Mouse (Mus musculus): ENCODE results near the gene Gal3st4.
A peak's percentile ranks its signal among the peaks of the same experiment; 100 is the strongest.
"Not testable (repeated sequence)": the region's sequence is repeated elsewhere in the genome, so short reads cannot be mapped to it uniquely, and the experiment has no call there.

Gal3st4 gene

DNA sequence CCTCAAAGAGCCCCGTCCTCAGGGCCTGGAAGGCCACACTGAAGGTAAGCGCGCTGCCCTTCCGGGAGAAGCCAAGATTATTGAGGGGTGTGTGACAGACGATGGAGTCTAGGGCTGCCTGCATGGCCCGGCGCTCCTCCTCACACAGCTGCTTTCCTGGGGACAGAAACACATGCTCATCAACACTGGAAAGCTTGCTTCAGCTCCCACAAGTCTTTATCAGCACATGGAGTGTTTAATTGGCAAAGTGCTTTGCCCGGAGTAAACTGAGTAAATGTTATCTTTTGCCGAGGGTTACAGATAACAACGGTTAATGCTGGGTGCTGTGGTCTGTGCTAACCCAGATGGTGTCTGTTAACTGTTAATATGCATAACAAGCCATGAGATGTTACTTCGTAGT lies 11.8 kb downstream of the Gal3st4 start:
- no peak for DNase-seq

- no peak for DNase-seq
These were observed 12.6 kb downstream of the Gal3st4 start for GRCm38 (mm10) chr5:138260051-138260450.

DNA sequence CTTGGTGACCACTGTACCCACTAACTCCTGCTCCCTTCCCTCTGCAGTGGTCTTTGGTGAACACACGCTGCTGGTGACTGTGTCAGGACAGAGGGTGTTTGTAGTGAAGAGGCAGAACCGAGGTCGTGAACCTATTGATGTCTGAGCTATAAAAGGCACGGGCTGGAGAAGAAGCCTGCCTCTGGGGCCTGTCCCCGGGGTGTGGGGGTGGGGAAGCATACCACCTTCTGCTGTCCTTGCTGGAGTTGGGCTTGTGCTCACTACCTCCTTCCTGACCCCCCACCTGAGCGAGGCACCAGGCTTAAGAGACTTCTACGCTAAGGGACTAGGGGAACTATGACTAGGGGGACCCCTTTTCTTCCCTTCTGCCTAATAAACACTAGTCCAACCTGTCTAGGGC lies 13.6 kb downstream of the Gal3st4 start:
- DNase-seq = no peak

DNA sequence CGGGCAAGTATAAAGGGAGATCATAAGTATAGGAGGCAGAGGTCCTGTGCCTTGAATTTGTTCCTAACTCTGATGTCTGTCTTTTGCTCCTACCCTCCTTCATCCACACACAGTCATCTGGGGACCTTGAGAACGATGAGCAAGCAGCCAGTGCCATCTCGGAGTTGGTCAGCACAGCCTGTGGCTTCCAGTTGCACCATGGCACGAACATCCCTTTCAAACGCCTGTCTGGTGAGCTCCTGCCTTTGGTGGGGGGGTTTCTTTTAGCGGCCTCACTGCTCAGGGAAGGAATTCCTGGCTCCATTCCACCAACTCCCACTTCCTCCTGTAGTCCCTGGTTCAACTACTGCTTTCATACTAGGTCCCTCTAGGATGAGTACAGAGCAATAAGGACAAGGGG lies 14.1 kb downstream of the Gal3st4 start:
- DNase-seq = no peak

GRCm38 (mm10) chr5:138258078-138258477 lies 14.6 kb downstream of the Gal3st4 start:
- DNase-seq = peak; percentile 26

DNA sequence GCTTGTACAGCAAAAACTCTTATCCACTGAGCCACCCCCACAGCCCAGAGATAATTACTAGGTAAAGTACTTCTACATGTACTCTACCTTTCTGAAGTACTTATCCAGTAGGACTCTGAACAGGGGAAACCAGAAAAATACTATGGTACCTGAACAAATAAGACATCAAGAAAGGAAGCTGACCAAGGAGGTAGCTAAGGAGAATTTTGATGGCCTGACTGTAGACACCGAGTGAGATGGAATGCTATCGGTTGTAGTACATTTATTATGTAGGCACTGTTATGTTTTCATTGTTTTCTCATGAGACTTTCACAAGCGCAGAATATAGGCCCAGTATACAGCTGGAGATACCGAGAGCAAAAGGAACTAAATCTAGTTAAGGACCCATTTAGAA lies 15.1 kb downstream of the Gal3st4 start:
- no peak for DNase-seq

DNA sequence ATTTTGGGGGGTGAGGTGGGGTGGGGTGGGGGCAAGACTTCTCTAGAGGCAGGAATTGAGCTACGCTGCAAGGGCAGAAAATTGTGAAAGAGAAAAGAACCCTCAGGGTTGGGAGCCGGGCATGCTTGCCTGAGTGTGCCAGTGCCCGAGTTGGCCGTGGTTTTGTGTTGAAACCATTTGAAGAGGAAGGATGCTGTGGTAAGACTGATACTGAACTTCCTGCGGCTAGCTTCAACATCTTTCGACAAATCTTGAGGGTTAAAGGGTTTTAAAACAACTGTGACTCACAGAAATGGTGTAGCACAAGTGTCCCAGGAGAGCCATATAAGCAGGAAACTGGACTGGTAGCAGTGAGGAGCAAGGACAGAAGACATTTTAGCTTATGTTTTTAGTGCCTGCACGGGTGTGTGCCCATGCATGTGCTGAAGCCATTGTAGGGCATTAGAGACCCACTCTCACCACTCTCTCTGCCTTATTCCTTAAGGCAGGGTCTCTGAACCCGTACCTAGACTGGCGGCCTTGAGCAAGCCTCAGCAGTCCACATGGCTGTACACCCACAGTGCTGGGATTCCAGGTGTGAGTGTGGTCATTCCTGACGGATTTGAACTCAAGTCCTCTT lies 15.6 kb downstream of the Gal3st4 start:
- DNase-seq = no peak

DNA sequence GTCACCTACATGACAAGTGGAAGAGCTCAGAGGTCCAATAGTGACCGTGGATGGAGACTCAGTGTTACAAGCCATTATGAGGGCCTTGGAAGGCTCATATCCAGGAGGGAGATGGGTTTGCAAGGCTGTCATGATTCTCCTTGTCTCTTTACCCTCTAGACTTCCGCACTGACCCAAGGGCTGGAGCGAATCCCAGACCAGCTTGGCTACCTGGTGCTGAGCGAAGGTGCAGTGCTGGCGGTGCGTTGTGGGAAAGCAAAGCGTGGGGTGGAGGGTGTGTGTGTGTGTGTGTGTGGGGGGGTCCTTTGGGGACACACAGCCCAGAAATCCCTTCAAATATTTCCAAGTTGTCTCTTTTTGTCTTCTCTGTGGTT lies 16.6 kb downstream of the Gal3st4 start:
- DNase-seq = no peak

GRCm38 (mm10) chr5:138255353-138256093 lies 17.1 kb downstream of the Gal3st4 start, which contains the start of gene Lamtor4:
TSS of gene Lamtor4 (plus strand) at chr5:138255482.
- DNase-seq = peak; percentile 98

GRCm38 (mm10) chr5:138253061-138253460 lies 19.6 kb downstream of the Gal3st4 start:
- DNase-seq = no peak

GRCm38 (mm10) chr5:138251144-138251543 lies 21.5 kb downstream of the Gal3st4 start:
- DNase-seq = no peak

DNA sequence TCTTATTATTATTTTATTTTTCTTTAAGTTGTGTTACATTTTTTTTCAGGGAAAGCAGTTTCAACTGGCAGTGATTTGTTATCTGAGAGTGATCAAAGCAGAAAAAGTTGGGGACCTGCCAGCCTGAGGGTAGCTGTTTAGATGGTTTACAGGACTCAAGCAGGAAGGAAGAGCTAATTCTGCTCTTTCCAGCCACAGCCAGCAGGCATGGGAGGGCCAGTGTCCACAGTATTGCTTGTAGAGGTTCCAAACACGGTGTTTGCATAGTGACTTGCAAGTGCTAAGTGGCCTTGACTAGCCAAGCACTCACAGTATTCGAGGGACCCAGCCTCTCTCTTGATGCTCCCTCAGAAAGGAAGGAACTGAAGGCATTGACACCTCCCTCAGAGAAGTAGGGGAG lies 31.1 kb downstream of the Gal3st4 start:
- no peak for DNase-seq

- no peak for DNase-seq
These were observed 38.4 kb downstream of the Gal3st4 start for GRCm38 (mm10) chr5:138234224-138234623.

DNA sequence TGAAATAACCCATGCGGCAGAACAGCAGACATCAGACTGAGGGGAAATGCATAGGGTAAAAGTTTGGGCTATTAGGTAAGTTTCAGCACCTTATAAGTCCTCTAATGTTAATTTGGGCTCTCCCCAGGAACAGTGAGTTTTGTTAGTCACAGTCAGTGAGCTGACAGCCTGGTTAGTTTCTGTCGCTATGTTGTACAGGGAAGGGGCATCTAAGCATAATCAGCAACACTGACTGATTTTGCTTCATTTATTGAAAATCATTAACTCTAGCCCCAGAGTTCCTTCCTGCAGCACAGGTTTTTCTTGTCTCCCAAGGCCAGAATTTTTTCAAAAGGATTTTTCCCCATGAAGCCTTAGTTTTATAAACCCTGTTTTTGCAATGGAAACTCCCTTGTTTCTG lies 38.9 kb downstream of the Gal3st4 start:
- DNase-seq = no peak

GRCm38 (mm10) chr5:138229511-138229910 lies 43.1 kb downstream of the Gal3st4 start:
- DNase-seq = no peak

- no peak for DNase-seq
These were observed 44.6 kb downstream of the Gal3st4 start for GRCm38 (mm10) chr5:138228026-138228425.

GRCm38 (mm10) chr5:138227367-138227766 lies 45.3 kb downstream of the Gal3st4 start:
- DNase-seq = no peak

DNA sequence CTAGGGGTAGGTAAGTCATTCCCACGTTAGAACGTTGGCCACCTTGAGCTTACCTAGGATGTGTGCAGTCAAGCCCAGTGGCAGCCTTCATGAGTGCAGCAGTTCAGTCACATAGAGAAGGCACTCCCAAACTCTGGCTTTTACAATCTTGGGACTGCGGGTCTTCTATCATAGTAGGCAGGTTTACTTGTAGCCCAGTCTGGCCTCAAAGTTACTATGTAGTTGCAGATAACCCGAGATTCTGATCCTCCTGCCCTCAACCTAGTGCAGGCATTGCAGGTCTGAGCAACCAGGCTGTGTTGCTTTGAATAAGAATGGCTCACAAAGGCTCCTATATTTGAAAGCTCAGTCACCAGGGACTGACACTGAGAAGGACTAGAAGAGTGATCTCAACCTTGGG lies 46.1 kb downstream of the Gal3st4 start:
- no peak for DNase-seq

GRCm38 (mm10) chr5:138225700-138226099 lies 46.9 kb downstream of the Gal3st4 start, which contains the start of gene Nxpe5:
TSS of gene Nxpe5 (plus strand) at chr5:138225898.
- no peak for DNase-seq

DNA sequence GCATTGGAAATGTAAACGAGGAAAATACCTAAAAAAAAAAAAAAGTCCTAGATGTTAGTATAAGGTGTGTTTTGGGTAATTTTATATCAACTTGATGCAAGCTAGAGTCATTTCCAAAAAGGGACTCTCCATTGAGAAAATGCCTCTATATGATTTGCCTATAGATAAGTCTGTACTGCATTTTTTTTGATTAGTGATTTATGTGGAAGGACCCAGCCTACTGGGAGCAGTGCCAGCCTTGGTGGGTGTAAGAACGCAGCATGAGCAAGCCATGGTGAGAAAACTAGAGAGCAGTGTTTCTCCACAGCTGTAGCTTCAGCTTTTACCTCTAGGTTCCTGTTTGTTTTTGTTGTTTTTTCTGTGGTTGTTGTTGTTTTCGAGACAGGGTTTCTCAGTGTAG lies 49.4 kb downstream of the Gal3st4 start:
- DNase-seq = no peak

GRCm38 (mm10) chr5:138222111-138222510 lies 50.5 kb downstream of the Gal3st4 start:
- DNase-seq = peak; percentile 64

DNA sequence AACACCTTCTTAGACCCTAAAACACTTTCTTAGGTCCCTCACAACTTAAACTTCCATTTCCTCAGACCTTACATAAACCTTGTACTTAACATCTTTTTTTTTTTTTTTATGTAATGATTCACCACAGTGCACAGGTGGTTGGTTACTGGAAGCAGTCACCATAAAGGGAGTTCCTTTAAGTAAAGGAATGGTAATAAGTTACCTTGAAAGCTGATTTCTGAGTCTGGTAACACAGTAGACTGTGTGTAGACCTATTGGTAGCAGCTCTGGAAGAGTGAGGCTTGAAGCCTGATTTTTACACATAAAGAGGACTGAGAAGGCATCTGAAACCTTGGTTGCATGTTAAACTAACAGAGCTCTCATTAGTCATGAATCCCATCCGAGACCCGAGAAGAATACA lies 52.8 kb downstream of the Gal3st4 start:
- DNase-seq = no peak

DNA sequence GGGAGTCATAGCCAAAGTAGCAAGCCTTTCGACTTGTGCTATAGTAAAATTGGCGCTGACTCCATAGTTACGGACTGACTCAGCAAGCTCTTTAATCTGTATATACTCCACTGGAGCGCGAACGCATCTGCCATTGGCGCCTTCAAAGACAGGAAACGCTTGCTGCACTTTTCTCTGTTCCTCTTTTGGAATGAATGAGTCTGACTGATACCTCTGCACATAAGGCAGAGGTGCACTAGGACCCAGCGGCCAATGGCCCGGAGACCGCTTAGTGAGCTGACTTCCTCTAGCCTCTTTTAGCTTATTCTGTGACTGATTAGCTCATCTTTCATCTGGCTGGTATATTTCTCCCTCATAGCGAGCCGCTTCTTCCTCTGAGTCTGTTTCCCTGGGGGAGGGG lies 56.0 kb downstream of the Gal3st4 start:
- not testable (repeated sequence) for DNase-seq
